Mouse (Mus musculus) layer of hippocampus, adult 18-20 months (tissue): ENCODE results near the gene Sap30l. TPM values are rescaled to one million over a fixed set of nuclear protein-coding genes. Genes with fewer than 3 reads are reported as not detected.

ENCODE experiments used
- DNase-seq, 2 experiments: peaks; one replicate each; pipeline ENCODE4 v3.0.0; 2022; ENCODE audit warnings: low spot score in 2 of 2
- long read RNA-seq: library from polyadenylated mRNA; stranded (forward); transcript quantifications from one replicate; pipeline ENCODE4 v2.0.0, GENCODE M21; 2021
- total RNA-seq, 2 experiments: library from RNA; stranded (reverse); gene quantifications; 2 replicates each; pipeline ENCODE4 v1.2.3; 2021

Gene Sap30l
- total RNA-seq: 10 to 100 TPM; 58.2 to 59.0 TPM
- long read RNA-seq, transcript Sap30l-201 (4 exons, 1,151 nt): major isoform, 50 of 85 reads
- long read RNA-seq, partial matches to known transcripts: 0 of 85 reads
- long read RNA-seq, other reads (novel, unspliced or antisense): 35 of 85 reads

- peak; percentile 93 to 99 for DNase-seq
These were observed at the start of gene Sap30l for GRCm38 (mm10) chr11:57800971-57801765. Sap30l (plus strand) TSS chr11:57801637.

GRCm38 (mm10) chr11:57753538-57754203 lies 47.8 kb upstream of the Sap30l start:
- no peak for DNase-seq

GRCm38 (mm10) chr11:57758621-57759020 lies 42.8 kb upstream of the Sap30l start:
- no peak for DNase-seq

GRCm38 (mm10) chr11:57760509-57761058 lies 40.9 kb upstream of the Sap30l start:
- no peak for DNase-seq

DNA sequence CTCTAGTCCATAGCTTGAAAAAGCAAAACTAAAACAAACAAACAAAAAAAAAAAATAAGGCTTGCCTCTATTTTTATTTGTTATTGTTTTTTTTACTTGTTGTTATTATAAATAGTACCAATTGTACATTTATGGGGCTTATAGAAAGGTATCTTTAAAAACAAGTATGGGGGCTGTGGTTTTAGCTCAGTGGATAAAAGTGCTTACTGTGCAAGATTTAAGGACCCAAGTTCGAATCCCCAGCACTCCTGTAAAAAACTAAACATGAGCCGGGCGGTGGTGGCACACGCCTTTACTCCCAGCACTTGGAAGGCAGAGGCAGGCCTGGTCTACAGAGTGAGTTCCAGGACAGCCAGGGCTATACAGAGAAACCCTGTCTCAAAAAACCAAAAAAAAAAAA lies 40.1 kb upstream of the Sap30l start:
- no peak for DNase-seq

DNA sequence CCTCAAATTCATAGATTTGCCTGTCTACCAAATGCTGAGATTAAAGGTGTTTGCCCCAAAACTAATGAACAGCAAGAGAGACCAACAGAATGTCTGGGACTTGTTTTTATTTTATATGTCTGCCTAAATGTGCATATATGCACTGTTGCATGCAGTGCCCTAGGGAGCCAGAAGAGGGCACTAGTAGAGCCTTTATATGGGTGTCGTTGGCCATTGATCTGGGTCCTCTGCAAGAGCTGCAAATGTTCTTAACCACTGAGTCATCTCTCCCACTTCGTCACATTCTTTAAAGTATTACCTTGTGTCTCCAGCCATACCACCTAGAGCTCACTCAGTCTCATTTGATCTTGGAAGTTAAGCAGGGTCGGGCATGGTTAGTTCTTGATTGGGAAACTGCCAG lies 37.3 kb upstream of the Sap30l start:
- DNase-seq: no peak

- no peak for DNase-seq
These were observed 34.8 kb upstream of the Sap30l start for GRCm38 (mm10) chr11:57766617-57767016.

GRCm38 (mm10) chr11:57767171-57767570 lies 34.3 kb upstream of the Sap30l start:
- no peak for DNase-seq

DNA sequence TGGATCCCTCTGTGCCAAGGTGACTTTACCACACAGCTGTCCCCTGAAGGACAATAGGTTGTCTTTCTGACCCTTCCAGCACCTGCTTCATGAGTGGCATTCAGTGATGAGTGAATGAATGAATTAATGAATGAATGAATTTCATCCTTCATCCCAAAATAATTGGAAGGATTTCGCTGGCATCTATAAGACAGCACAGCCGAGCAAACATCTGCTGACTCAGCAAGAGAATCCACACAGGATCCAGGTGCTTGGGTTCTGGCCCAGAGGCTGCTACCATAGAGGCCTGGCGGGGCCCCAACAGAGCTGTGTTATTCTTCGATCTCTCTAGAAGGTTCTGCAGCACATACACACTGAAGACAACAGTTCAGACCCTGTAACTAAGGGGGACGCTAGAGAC lies 30.7 kb upstream of the Sap30l start:
- no peak for DNase-seq

DNA sequence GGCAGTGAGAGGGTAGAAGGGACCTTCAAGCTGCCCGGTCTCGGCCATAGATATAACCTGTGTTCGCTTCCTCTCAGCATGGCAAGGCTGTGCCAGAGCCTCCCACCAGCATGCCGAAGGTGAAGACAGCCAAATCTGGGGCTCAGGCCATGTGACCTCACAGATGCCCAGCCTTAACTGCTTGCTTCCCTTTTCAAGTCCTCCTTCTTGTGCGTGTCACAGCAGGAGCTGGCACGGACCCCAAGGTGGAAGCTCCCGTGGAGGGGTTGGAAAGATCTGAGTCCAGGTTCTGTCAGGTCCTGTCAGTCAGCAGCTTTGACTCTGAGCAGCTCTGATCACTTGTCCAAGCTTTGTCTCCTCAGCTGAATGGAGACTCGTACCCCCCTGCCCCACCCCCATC lies 29.8 kb upstream of the Sap30l start:
- DNase-seq: no peak

DNA sequence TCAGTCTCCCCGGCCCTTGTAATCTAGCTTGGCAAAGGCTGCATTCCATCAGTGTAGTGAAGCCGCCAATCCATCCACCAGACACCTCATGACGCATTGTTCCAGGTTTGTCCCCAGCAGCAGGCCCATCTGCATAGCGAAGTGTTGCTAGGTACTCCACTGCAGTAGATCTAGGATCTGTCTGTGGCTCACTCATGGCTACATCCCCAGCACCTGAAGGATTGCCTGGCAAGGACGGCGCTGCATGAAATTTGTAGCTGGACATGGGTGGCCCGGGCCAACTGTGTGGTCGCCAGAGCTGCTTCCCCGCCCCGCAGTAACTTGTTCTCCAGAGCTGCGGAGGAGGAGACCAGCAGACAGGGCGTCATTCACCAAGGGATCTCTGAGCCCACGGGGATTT lies 28.0 kb upstream of the Sap30l start:
- no peak for DNase-seq

DNA sequence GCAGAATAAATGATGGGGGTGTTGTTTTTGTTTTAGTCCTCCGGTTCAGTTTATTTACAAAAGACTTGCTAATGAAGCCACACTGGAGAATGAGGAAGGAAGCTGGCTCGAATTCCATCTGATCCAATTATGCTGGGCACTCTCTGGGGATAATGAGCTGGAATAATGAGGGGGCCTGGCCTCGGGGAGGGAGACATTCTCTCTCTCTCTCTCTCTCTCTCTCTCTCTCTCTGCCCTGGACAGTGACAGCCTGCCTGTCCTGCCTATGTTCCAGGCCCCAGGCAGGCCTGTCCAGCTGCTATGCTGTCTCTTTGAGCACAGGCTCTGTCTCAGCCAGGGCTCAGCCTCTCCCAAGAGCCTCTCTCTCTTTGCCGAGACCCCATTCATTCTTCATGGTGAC lies 27.5 kb upstream of the Sap30l start:
- peak in 1 of 2 experiments; percentile 14 for DNase-seq

GRCm38 (mm10) chr11:57775868-57776267 lies 25.6 kb upstream of the Sap30l start:
- DNase-seq: no peak

GRCm38 (mm10) chr11:57776546-57776945 lies 24.9 kb upstream of the Sap30l start:
- no peak for DNase-seq

GRCm38 (mm10) chr11:57778349-57778748 lies 23.1 kb upstream of the Sap30l start:
- DNase-seq: peak in 1 of 2 experiments; percentile 63

DNA sequence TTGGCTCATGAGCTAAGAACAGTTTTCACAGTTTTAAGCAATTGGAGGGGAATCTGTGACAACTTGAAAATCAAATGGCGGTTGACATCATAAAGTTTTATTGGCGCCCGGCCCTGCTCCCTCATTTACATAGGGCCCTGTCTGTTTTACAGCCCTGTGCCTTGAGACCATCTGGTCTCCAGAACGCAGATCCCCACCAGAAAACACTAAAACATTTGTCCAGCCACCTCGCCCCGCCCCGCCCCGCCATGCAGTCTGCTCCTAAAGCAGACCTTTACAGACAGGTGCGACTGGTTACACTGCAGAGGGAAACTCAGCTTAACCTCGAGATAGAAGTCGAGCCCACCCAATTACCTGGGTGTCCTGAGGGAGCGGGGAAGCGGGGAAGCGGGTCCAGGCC lies 21.6 kb upstream of the Sap30l start:
- no peak for DNase-seq

DNA sequence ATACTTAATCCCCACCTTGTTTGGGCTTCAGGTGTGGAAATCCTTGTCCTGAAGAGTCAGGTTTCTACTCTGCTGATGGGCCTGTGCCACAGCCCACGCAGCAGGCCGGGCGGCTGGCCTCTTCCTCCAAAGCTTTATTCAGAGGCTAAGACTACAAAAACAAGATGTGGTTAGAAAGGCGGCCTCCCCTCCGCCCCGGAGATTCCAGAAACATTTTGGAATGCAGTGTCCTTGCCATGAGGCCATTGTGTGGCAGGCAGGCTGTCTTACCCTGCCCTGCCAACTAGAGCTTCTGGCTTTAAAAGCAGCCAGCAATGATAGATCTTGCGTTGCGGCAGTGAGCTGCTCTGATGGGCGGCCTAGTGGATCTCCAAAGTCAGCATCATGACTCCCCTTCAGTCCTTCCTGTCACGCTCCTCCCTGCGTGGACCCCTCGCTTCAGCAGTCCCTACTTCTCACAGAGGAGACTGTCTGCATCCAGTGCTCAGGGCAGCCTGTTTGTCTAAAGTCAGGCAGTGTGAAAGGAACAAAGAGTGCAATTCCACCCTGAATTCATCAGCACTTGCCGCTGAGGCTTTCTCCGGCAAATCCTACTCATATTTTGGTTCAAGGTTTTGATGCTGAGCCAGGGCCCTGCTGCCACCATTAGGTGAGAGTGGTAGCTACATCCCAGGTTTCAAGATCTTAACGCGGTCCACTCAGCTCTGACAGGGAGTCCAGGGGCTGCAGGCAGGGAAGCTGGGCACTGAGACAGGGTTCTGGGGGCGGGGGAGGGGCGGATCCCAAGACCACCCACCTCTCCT lies 14.6 kb upstream of the Sap30l start:
- peak; percentile 35 to 77 for DNase-seq

DNA sequence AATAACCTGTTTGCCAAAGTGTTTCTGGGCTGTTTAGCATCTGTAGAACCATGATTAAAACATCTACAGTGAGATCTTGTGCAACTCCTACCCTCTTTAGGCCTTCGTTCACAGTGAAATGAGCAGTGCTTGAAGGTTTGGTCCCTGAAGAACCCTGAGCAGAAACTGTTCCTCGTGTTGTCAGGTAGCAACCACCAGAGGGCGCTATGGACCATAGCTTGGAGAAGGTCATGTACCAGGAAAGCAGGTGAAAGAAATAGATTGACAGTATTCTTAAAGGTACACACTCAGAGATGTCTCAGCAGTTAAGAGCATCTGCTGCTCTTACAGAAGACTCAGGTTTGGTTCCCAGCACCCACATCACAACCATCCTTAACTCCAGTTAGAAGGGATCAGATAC lies 13.5 kb upstream of the Sap30l start:
- peak in 1 of 2 experiments; percentile 36 for DNase-seq

GRCm38 (mm10) chr11:57790866-57791535 lies 10.4 kb upstream of the Sap30l start:
- DNase-seq: no peak

DNA sequence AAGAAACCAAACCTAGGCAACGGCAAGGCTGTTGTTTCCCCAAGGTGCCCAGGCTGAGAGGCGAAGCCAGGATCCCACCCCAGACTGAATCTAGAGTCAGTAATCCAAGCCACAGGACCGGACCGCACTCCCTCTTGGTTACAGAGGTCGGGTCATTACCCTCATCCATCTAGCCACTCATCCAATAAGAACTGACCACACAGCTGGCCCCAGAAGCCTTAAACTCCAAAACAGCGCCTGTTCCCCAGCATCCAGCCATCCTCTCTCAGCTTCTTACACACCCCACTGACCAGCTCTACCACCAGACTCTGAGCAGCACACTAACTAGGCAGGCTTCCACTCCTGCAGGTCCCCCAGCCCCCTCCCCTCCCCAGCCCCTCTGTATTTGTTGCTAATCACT lies 6.4 kb upstream of the Sap30l start:
- no peak for DNase-seq

DNA sequence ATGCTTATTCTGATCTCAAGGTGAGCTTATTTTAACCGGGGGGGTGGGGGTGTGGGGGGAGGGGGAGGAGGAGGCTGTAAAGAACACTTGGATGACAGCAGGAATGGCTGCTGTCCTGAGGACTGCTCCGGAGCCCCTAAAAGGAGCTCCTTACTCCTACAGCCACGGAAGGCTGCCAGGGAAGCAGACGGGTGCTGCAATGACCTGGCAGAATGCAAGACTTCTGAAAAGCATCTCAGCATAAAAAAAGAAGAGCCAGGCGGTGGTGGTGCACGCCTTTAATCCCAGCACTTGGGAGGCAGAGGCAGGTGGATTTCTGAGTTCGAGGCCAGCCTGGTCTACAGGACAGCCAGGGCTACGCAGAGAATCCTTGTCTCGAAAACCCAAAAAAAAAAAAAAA lies 3.6 kb upstream of the Sap30l start:
- no peak for DNase-seq
